Mouse (Mus musculus) brown adipose tissue, adult 24 weeks (tissue): Measurements from ENCODE around the gene Rdh16. TPM values are rescaled to one million over a fixed set of nuclear protein-coding genes. Genes with fewer than 3 reads are reported as not detected.
A peak's percentile ranks its signal among the peaks of the same experiment; 100 is the strongest.
"Not testable (repeated sequence)": the region's sequence is repeated elsewhere in the genome, so short reads cannot be mapped to it uniquely, and the experiment has no call there.

Source experiments
- H3K27ac ChIP-seq: fragments of 200-500 bp; replicated peaks from 2 replicates; pipeline ENCODE4 v1.5.1; 2012; ENCODE audit warnings: low read depth, mild to moderate bottlenecking, low read length
- H3K4me1 ChIP-seq: fragments of 200-500 bp; 2 replicates; pipeline ENCODE4 v1.6.1; 2012; ENCODE audit warnings: low read length, mixed read lengths; ENCODE audit not compliant: control insufficient read depth, insufficient read depth, insufficient read length
- H3K4me3 ChIP-seq: fragments of 200-500 bp; 2 replicates; pipeline ENCODE4 v1.5.1; 2012; ENCODE audit warnings: low read depth, mild to moderate bottlenecking, low read length, moderate library complexity; ENCODE audit not compliant: insufficient read depth
- polyA plus RNA-seq: library from polyadenylated mRNA; stranded (reverse); fragments of >200 nt; gene quantifications from 2 replicates; pipeline ENCODE4 v1.2.4, GENCODE M21; 2012; ENCODE audit not compliant: missing spikeins, insufficient read depth, insufficient read length

The Rdh16 gene
- polyA plus RNA-seq, result 0.52 TPM in 1 of 2 replicates, not detected in the other

GRCm38 (mm10) chr10:127800891-127801290 lies at the start of gene Rdh16:
Gene Rdh16 (plus strand): TSS chr10:127801152.
- H3K27ac ChIP-seq, result no peak within 1 kb of the TSS
- no peak within 1 kb of the TSS for H3K4me3 ChIP-seq
- H3K4me1 ChIP-seq, result no peaks in the 10 kb centered on the region

- H3K27ac ChIP-seq, result peak within 1 kb of the TSS; percentile 60
- H3K4me1 ChIP-seq, result peaks cover 28% of the 10 kb centered on the region
Observed at GRCm38 (mm10) chr10:127751548-127751947, 49.4 kb upstream of the Rdh16 start, which contains the start of gene Gpr182. Gene Gpr182 (minus strand): TSS chr10:127751732.

GRCm38 (mm10) chr10:127754566-127755166 lies 46.3 kb upstream of the Rdh16 start:
- Histone ChIP-seq H3K27ac (peak overlapping the region; percentile 93), H3K4me1 (peaks cover 22% of the 10 kb centered on the region), H3K4me3 (no peak overlapping the region)

More at GRCm38 (mm10) chr10:127751548-127751947, 49.4 kb upstream of the Rdh16 start, which contains the start of gene Gpr182:
- peak within 1 kb of the TSS; percentile 62 for H3K4me3 ChIP-seq

- H3K27ac ChIP-seq, result peak overlapping the region; percentile 93
- no peak overlapping the region for H3K4me3 ChIP-seq
- peaks cover 19% of the 10 kb centered on the region for H3K4me1 ChIP-seq
Observed at GRCm38 (mm10) chr10:127755246-127755645, 45.7 kb upstream of the Rdh16 start.

GRCm38 (mm10) chr10:127755770-127756468 lies 45.0 kb upstream of the Rdh16 start:
- Histone ChIP-seq H3K4me3 (peak overlapping the region; percentile 52), H3K27ac (peak overlapping the region; percentile 93), H3K4me1 (peaks cover 17% of the 10 kb centered on the region)

GRCm38 (mm10) chr10:127759181-127760110 lies 41.5 kb upstream of the Rdh16 start, which contains the start of the genes Rdh1 and Rdh16f1:
Gene Rdh1 (plus strand): TSS chr10:127759721.
Gene Rdh16f1 (plus strand): TSS chr10:127759787.
- H3K27ac ChIP-seq, result no peak within 1 kb of the TSS
- no peak within 1 kb of the TSS for H3K4me3 ChIP-seq
- H3K4me1 ChIP-seq, result peaks cover 7% of the 10 kb centered on the region

- not testable (repeated sequence) for H3K4me3 ChIP-seq, H3K27ac ChIP-seq, H3K4me1 ChIP-seq
Observed at GRCm38 (mm10) chr10:127762926-127763325, 38.0 kb upstream of the Rdh16 start.

- H3K4me1 ChIP-seq, result no peaks in the 10 kb centered on the region
- no peak overlapping the region for H3K4me3 ChIP-seq
- H3K27ac ChIP-seq, result no peak overlapping the region
Observed at GRCm38 (mm10) chr10:127763914-127764680, 36.9 kb upstream of the Rdh16 start.

GRCm38 (mm10) chr10:127766564-127766963 lies 34.4 kb upstream of the Rdh16 start:
- H3K27ac ChIP-seq, result no peak overlapping the region
- no peaks in the 10 kb centered on the region for H3K4me1 ChIP-seq
- no peak overlapping the region for H3K4me3 ChIP-seq

- Histone ChIP-seq H3K27ac (no peak within 1 kb of the TSS), H3K4me1 (no peaks in the 10 kb centered on the region), H3K4me3 (no peak within 1 kb of the TSS)
Observed at GRCm38 (mm10) chr10:127776011-127776410, 24.9 kb upstream of the Rdh16 start, which contains the start of gene Rdh9. Gene Rdh9 (plus strand): TSS chr10:127776386.

GRCm38 (mm10) chr10:127782321-127782720 lies 18.6 kb upstream of the Rdh16 start:
- not testable (repeated sequence) for H3K4me3 ChIP-seq, H3K4me1 ChIP-seq, H3K27ac ChIP-seq

GRCm38 (mm10) chr10:127785411-127785810 lies 15.5 kb upstream of the Rdh16 start:
- H3K27ac ChIP-seq, H3K4me3 ChIP-seq: not testable (repeated sequence)

GRCm38 (mm10) chr10:127799295-127799694 lies 1.7 kb upstream of the Rdh16 start:
- Histone ChIP-seq H3K4me1 (no peaks in the 10 kb centered on the region), H3K27ac (no peak overlapping the region), H3K4me3 (no peak overlapping the region)

More at GRCm38 (mm10) chr10:127785411-127785810, 15.5 kb upstream of the Rdh16 start:
- not testable (repeated sequence) for H3K4me1 ChIP-seq

- Histone ChIP-seq H3K4me1 (no peaks in the 10 kb centered on the region), H3K27ac (no peak overlapping the region), H3K4me3 (no peak overlapping the region)
Observed at GRCm38 (mm10) chr10:127801612-127802011, 660 bp downstream of the Rdh16 start.
